Mouse (Mus musculus) induced T-regulatory cell, adult 2 months (primary cell): ENCODE measurements at regions not wholly inside any gene's neighbourhood (a gene's known extent, or its start where the extent isn't known, plus 50 kb on each side); places are given as distances from the start of the nearest gene placed in this dataset.
A peak's percentile ranks its signal among the peaks of the same experiment; 100 is the strongest.

ENCODE experiments used
- DNase-seq: peaks from one replicate; pipeline ENCODE4 v3.0.0-alpha.2; 2012; ENCODE audit warnings: low read depth

DNA sequence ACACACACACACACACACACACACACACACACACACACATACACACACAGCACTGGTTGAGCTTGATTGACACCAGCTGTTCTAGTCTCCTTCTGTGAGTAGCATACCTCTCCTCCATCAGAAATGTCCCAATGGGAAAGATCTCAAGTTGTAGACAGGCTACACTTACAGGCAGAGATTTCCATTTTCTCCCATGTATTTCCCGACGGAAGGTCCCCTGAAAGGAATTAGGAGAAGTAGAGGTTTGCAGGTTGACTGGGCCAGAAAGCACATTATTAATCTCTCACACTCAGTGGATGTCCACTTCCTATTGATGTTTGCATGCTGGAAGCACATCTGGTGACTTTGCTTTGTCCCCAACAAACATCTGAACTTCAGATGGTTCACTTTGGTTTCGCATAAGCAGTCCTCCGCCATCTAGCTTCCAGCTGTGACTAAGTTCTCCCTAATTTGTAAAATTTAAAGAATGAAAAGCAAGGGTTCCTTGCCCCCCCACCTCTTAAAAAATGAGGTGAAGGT lies 1323.8 kb upstream of the A1bg start:
- no peak for DNase-seq

DNA sequence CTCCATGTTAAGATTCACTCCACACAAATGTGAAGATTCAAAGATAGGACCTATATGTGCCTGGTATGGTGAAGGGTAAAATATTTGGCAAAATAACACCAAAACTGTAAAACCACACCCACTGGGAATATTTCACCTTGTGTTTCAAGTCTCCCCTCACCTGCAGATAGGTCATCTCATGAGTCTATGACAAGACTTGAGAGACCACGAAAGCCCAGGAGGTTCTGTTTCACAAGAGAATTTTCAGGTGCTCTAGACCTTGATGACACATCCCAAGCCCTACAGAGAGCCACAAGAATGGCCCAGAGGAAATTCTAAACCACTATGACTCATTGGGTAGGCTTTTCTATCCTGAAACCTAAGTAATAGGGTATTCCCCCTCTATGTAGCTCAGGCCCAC lies 1322.4 kb upstream of the A1bg start:
- DNase-seq = peak; percentile 70

DNA sequence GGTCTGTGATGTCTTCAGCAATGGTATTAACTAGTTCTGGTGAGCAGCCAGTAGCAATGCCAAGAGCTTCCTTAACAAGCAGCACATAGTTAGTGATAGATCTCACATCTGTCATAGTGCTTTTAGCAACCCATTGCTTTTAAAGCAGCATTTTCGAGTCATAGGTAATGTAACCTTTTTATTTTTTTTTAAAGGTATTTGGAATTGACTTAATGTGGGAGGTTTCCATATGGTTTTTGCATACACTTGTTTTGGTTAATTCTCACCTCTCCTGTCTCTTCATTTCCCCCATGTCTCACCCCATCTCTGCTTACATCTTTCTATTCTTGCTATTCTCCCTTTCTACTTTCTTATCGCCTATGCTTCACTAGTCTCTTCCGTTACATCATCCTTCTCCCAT lies 1322.0 kb upstream of the A1bg start:
- DNase-seq = no peak

DNA sequence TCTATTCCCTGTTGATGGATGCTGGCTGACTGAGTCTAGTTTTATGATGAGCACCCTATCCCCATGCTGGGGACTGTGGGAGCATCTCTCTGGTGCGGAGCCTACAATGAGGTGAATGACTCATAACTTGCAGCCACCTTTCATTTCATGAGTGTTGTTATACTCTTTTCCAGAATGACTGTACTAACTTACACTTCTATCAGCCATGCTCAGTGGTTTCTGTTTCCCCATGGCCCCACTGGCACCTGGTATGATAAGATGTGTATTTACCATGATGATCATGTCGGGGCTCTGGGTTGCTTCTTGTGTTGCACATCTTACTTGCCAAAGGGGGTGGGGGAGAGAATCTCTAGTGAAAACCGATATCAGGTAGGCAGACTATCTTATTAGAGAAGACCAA lies 1317.2 kb upstream of the A1bg start:
- peak; percentile 81 for DNase-seq

DNA sequence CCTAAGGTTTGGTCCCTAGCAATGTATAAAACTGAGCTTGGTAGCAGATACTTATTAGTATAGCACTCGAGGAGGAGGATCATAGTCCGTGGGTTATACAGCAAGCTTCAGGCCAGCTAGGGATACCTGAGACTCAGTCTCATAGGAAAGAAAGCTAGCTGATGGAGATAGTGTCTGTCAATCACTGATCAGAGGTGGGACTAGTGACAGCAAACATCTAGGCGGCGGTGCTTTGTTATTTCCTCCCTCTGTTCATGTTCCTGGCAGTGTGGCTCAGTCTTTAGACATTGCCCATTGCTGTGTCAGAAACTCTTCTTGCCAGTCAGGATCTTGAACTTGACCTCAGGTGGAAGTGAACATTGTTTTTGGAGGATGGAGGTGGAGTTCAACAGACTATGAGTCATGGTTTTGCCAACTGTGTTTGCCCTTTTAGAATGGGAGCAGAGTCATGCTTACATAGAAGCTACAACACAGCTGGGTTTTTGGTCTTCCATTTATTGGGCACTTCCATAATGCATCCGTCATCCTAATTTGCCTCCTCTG lies 1315.8 kb upstream of the A1bg start:
- peak; percentile 60 for DNase-seq

DNA sequence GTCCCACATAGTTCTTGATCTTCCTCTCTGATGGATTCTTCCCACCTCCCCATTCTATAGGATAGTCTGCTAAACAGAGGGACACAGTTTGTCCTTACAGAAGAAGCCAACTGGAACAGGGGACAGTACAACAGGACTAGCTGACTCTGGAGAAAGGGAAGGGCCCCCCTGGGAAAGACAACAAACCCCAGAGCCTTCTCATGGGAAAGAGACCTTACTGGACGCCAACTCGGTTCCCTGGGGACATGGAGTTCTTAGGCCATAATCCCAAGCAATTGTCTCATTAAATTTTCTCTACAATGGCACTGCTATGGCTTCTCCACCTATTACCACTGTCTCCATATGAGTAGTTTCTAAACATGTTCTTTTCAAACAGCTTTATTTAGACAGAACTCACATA lies 1313.2 kb upstream of the A1bg start:
- DNase-seq = no peak

DNA sequence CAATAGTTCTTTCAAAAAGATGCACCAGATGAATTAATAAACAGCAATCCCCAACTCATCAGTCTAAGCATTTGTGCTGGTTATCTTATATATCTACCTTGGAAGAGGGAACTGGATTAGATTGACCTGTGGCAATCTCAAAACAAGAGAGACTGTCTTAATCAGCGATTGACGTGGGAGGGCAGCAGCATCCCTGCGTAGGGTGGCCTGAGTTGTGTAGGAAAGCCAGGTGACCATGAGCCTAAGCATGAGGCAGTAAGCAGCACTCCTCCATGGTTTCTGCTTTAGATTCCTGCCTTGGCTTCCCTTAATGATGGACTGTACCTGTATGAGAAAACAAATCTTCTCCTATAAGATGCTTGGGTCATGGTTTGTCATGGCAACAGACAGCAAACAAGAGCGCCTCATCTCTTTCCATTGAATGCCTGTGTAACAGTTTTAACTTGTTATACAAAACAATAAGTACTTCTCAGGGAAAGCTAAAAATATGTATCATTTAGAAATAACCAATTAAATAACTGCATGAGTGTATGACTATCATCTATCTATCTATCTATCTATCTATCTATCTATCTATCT lies 1311.5 kb upstream of the A1bg start:
- DNase-seq = no peak

DNA sequence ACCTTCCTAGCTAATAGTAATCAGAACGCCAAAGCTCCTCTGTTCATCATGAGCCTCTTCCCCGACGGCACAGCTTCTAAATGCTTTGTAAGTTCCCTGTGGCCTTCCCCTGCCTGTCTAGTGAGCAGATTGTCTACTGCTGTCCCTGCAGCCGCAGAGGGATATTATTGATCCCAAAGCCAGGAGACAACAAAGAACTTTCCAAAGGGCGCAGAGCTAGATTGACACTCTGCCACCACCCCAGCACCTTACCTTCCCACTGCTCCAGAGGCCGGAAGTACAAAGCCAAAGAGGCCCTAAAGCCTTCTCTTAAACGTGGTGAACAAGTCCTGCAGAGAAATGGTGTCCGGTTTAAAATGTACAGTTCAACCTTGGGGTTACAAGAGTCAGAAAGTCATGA lies 1310.3 kb upstream of the A1bg start:
- no peak for DNase-seq

DNA sequence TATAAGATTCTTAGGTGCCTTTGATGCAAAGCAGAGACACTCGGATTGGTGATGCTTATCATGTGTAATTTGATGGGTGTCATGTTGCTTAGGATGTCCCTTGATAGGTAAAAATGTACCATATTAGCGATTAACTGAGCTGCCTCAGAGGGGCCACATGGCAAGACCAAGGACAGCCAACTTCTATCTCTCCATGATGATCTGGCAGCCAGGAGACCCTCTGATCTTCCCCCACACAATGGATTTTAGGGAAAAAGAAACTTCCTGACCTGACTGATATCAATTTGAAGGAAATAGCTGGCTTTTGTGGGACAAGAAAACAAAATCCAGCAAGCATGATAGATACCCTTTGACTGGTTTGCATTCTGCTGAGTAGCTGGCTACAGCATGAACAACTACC lies 1308.9 kb upstream of the A1bg start:
- no peak for DNase-seq

DNA sequence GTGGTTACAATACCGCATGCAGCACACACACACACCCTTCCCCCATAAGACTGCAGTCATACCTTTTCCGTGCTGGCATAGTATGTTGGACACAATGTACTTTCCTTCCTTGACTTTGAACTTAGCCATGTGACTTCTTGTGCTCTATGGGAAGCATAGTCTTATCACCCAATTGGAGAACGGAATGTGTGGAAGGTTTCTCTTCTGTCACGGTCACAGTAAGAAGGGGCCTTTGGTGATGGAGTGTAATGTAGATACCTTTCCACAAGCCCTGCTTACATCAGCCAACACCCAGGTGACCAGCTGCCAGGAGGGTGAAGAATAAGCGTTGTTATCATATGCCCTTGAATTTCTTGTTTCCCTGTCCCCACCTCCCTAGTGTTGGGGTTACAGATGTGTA lies 1308.0 kb upstream of the A1bg start:
- DNase-seq = no peak

DNA sequence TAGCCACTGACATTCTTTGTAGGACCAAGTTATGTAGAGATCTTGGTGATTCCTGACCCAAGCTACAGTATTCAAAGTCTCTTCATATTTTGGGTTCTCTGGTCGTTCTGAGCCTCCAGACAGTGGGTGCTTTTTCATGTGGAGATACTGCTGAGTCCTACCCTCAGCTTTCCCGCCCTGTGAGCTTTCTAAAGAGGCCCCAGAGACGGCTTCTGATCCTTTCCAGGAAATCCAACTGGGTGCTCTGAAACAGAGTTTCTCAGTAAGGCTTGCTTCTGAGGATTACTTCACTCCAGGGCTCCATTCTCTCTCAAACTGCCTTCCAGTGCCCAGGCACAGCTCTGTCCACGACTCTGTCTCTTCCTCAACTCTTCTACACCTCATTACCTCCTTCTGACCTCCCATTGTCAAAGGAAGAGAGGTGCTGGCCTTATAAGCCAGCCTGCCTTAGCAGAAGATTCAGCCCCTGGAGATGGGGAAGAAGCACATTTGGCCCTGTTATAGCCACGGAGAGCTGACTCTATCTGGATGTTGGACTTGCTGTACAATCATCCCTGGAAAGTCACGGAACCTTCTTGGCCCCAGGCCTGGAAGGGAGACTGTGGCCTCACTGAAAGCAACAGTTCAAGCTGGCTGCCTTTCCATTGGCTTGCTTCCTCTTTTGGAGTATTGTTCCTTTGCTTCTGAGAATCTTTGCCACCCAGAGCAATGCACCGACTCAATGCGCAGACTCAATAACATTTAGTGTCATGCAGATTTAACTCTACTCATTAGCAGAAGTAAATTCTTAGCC lies 1306.9 kb upstream of the A1bg start:
- DNase-seq = no peak

DNA sequence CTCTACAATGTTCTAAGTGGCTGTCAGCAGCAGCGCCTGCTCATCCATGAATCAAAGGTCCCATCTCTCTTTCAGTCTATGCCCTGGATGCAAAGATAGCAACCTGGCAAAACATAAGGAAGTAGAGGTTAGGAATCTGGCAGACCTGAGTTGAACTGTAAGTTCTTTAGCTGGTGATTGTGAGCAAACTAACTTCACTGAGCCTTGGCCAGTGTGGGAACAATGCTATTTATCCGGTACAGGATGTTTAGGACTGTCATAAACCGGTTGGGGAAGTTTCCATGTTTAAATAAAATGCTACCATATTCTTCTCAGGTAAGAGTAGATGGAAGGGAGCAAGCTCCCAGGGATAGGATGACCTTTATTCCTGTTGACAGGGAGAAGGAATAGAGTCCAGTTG lies 1306.2 kb upstream of the A1bg start:
- no peak for DNase-seq

DNA sequence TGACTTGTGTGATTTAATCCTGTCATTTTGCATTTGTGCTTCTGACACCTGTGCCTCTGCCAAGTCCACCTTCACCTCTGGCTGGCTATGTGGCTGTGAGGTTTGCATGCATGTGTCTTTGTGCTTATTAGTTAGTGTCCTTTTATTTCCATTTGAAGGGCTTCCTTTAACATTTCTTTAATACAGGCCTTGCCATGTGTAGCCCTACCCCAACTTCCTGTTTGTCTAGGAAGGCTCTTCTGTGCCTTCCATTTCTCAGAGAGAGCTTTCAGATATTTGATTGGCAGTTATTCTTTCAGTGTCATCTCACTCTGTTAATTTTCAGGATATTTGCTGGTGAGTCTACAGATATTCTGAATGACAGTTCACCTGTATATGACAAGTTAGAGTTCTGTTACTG lies 1302.0 kb upstream of the A1bg start:
- DNase-seq = no peak

DNA sequence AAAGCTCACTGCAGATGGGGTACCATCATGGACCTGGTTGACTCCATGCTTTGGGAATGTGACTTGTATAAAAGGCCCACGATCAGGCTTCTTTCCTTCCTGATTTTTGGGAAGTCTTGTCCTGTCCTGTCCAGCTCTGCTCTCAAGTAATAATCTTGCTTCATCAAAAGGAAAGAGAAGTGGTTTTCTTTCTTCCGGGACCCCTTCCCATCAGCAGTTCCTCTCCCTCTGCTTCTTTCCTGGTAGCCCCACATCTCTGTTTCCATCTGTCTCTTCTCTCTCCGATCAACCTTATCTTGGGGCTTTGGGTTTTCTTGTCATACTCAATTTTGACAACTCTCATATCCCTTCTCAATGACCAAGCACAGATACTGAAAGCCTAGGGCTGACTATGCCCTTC lies 1301.4 kb upstream of the A1bg start:
- no peak for DNase-seq

DNA sequence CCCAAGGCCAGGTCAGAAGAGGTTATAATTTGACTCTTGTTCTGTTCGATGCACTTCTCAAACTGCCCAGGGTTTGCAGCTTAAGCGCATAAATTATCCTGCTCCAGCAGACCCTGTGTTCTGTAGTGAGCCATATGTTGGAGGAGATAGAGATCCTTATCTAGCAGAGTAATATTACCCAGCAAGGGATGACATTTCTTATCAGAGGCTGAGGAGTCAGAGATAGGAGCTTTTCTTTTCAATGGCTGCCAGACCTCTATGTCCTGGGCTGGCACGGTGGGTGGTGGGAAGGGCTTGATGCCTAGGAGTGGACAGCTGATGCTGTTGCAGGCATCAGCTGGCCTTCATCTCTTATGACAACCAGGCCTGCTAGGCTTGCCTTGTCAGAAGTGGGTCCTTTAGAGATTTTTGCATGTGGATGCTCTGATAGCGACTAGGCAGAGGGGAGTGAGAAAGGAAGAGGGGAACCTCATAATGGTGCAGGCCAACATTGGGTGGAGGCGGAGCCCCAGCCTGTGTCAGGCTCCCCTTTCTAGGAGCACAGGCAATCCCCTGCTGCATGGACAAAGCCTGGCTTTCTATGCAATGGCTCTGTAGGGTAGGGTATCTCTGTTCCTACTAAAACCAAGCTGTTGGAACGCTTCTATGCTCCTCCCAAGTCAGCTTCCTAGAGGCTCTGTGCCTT lies 1300.5 kb upstream of the A1bg start:
- no peak for DNase-seq

DNA sequence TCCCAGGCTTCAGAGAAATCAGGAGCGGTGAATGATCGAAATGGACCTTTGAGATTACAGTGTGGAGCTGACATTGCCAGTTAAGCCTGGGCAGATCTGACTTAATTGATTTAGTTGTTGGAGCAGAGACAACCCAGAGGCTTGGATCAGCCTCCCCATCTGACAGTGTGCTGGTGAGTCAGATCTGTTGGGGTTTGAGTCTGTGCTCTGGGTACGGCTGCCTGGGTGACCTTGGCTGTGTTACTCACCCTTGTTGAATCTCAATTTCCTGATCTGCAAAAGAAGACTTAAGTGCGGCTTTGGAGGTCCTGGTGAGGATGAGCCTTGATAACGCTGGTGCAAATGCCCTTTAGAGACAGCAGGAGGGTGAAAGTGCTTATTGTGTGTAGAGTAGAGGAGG lies 1299.9 kb upstream of the A1bg start:
- no peak for DNase-seq

DNA sequence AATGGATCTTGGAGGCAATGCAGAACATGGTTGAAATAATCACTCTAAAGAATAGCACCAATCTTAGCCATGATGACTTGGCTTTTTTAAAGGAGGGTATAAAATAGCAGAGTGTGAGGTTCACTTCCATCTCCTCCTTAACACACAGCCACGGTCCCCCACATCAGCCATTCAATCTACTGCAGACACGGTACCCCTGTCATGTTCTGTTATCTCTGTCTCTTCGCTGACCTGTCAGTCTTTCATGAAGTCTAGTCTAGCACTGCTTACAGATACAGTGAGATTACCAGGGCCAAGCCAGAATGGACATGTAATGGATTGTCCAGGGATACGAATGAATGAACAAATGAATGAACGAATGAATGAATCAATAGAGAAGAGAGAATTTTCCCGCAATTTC lies 1299.4 kb upstream of the A1bg start:
- no peak for DNase-seq

DNA sequence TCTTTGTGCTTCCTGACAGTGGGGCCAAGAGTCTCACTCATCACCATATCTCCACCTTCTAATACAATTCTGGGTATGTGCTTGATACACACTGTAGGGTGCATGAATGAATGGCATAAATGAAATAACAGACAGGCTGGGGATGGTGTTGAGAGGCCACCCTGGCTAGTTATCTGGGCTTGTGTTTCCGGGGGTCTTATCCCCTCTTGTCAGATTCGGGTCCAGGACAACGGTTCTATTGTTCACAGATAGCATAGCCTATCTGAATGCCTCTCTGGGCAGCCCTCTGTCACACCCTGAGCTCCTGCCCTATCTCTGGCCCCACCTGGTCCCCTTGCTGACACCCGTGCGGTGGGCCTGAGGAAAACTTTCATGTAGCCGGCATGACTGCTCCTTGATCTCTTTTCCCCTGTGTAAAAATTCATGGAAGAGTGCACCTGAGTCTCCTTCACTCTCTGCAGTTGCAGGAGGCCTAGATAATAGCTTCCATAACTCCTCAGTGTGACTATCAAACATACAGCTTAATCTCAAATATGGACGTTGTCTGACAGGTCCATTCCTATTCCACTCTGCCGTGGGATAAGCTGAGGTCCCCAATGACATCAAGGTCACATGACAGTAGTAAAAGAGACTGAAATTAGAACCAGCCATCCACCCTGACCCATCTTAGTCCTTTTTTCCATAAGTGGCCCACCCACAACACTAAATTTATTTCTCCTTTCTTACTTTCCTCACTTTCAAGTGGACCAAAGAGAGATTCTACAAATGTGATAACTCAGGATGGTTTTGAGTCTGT lies 1298.4 kb upstream of the A1bg start:
- DNase-seq = no peak

DNA sequence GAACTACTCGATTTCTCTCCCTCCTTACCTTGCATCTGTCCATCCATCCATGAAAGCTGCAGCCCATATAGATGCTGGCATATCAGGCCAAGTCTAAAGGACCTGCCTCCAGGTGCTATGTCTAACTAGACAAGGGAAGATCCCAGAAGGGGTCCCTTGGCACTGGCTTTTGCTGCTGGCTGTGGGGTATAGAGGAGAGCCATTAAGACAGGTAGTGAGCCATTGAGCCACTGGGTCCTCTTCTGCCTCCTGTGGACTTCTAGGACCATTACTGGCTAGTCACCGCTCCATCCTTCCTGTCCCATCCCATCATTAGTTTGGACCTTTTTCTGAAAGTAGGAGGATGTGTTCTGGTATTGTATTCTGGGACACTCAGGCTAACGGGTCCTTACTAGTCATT lies 1297.8 kb upstream of the A1bg start:
- DNase-seq = no peak

DNA sequence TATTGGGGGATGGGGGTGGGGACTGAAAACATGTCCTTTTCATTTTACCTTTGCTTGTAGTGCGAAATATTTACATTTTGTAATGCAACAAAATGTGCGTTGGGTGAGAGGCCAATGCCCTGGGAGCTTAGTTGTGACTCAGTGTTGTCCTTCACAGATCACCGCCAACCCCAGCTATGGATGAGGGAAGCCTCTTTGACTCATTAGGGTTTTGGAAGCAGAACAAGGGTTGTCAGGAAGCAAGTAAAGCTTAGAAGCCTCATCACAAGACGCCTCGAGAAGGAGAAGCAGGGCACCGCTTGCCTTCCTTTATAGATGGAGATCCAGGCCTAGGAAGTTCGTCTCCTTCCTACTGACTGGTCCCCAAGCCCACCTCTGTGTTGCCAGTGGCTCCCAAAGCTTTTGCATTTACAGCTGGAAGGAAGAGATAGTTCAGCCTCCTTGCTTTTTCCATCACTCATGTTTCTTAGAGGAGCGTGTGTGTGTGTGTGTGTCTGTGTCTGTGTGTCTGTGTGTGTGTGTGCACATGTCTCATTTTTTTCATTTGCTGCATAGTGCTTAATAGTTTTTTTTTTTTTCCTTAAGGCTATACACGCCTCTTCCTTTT lies 1297.2 kb upstream of the A1bg start:
- no peak for DNase-seq

DNA sequence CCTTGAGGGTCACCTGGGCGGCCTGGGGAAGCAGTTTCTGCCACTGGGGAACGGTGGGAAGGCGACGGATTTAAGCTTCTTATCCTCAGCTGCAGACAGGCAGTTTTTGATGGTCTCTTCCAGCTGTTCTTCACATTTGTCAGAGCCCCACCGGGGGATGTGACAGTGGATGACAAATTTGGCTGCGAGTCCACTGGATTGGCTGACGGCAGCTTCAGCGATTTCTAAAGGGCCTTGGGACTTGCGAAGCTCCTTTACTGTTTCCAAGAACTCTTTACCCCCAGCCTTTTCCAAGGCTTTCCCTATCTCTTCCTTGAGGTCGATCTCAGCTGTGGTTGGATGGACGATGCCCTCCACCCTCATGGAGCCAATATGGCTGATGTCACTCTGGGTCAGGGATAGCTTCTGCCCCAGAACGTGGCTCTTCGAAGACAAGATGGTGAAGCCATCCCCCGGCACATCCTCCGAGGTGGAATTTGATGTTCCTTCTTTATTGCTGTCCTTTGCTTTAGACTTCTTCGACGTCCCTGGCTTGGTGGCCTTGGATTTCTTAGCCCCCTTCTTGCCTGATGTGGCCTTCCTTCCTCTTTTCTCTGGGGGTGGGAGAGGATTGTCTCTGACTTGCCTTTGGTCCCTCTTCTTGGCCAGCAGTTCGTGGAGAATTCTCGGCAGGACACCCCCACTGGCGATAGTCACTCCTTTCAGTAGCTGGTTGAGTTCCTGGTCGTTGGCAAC lies 1295.7 kb upstream of the A1bg start:
- no peak for DNase-seq
